Mouse (Mus musculus): ENCODE results near the gene Gpr108.
A peak's percentile ranks its signal among the peaks of the same experiment; 100 is the strongest.

Gpr108 gene

GRCm38 (mm10) chr17:57271301-57271700, 23.1 kb upstream of the Gpr108 start:
- no peak for DNase-seq (ENCODE audit: low spot score in 2 of 2)

- peak; percentile 58 to 76 for DNase-seq (ENCODE audit: low spot score in 2 of 2)
Measured at GRCm38 (mm10) chr17:57267556-57268126, 19.4 kb upstream of the Gpr108 start.

GRCm38 (mm10) chr17:57264972-57265945, 17.0 kb upstream of the Gpr108 start:
- peak; percentile 76 to 79 for DNase-seq (ENCODE audit: low spot score in 2 of 2)

GRCm38 (mm10) chr17:57264164-57264563, 15.9 kb upstream of the Gpr108 start:
- no peak for DNase-seq (ENCODE audit: low spot score in 2 of 2)

- no peak for DNase-seq (ENCODE audit: low spot score in 2 of 2)
Measured at GRCm38 (mm10) chr17:57262901-57263550, 14.8 kb upstream of the Gpr108 start.

GRCm38 (mm10) chr17:57261796-57262195, 13.6 kb upstream of the Gpr108 start:
- no peak for DNase-seq (ENCODE audit: low spot score in 2 of 2)

GRCm38 (mm10) chr17:57261286-57261685, 13.0 kb upstream of the Gpr108 start:
- no peak for DNase-seq (ENCODE audit: low spot score in 2 of 2)

- DNase-seq (ENCODE audit: low spot score in 2 of 2), result no peak
Measured at GRCm38 (mm10) chr17:57260351-57260750, 12.1 kb upstream of the Gpr108 start.

- DNase-seq (ENCODE audit: low spot score in 2 of 2), result peak; percentile 84 to 88
Measured at GRCm38 (mm10) chr17:57259742-57260141, 11.5 kb upstream of the Gpr108 start.

GRCm38 (mm10) chr17:57258191-57258590, 9.9 kb upstream of the Gpr108 start:
- no peak for DNase-seq (ENCODE audit: low spot score in 2 of 2)

- no peak for DNase-seq (ENCODE audit: low spot score in 2 of 2)
Measured at GRCm38 (mm10) chr17:57256921-57257485, 8.8 kb upstream of the Gpr108 start.

- peak; percentile 56 to 71 for DNase-seq (ENCODE audit: low spot score in 2 of 2)
Measured at GRCm38 (mm10) chr17:57255354-57255753, 7.1 kb upstream of the Gpr108 start.

- DNase-seq (ENCODE audit: low spot score in 2 of 2), result no peak
Measured at GRCm38 (mm10) chr17:57253306-57253705, 5.1 kb upstream of the Gpr108 start.

GRCm38 (mm10) chr17:57251431-57251830, 3.2 kb upstream of the Gpr108 start:
- no peak for DNase-seq (ENCODE audit: low spot score in 2 of 2)

GRCm38 (mm10) chr17:57250461-57251160, 2.4 kb upstream of the Gpr108 start:
- peak; percentile 83 for DNase-seq (ENCODE audit: low spot score in 2 of 2)

- DNase-seq (ENCODE audit: low spot score in 2 of 2), result peak; percentile 95 to 97
Measured at GRCm38 (mm10) chr17:57249186-57250181, 1.2 kb upstream of the Gpr108 start, which contains the start of gene Trip10. TSS of gene Trip10 (plus strand) at chr17:57249455.

- peak in 1 of 2 experiments; percentile 30 for DNase-seq (ENCODE audit: low spot score in 2 of 2)
Measured at GRCm38 (mm10) chr17:57248771-57249170, 525 bp upstream of the Gpr108 start.

- peak; percentile 99 to 100 for DNase-seq (ENCODE audit: low spot score in 2 of 2)
Measured at GRCm38 (mm10) chr17:57247393-57248200, 649 bp downstream of the Gpr108 start.

All from heart, adult 9 months (tissue).